Mouse (Mus musculus) thymus, adult 2 months (tissue): ENCODE measurements around the gene Gsdmc4.
"Not testable (repeated sequence)": the region's sequence is repeated elsewhere in the genome, so short reads cannot be mapped to it uniquely, and the experiment has no call there.

ENCODE experiments used
- CTCF ChIP-seq: fragments of 200-500 bp; IDR thresholded peaks from 2 replicates; pipeline ENCODE4 v1.5.1; 2012; ENCODE audit warnings: mild to moderate bottlenecking, control low read depth, low read length, moderate library complexity, borderline replicate concordance; ENCODE audit not compliant: control insufficient read depth, poor library complexity, insufficient read depth; ENCODE audit errors: extremely low read depth
- POLR2A ChIP-seq: fragments of 200-500 bp; IDR thresholded peaks from 2 replicates; pipeline ENCODE4 v1.6.1; 2012; ENCODE audit warnings: mild to moderate bottlenecking, low read length, control low read depth, moderate library complexity; ENCODE audit not compliant: control insufficient read depth, poor library complexity, insufficient read depth; ENCODE audit errors: extremely low read depth

- not testable (repeated sequence) for TF ChIP-seq CTCF, POLR2A
Observed at GRCm38 (mm10) chr15:63887949-63888348, 24.1 kb downstream of the Gsdmc4 start.
